Mouse (Mus musculus) CD4-positive, CD25-positive, alpha-beta regulatory T cell (primary cell): ENCODE measurements around the gene Cntnap2. TPM values are rescaled to one million over a fixed set of nuclear protein-coding genes. Genes with fewer than 3 reads are reported as not detected.

ENCODE experiments used
- polyA plus RNA-seq: library from polyadenylated mRNA; unstranded; fragments of 100-300 nt; shearing (Covaris generic); gene quantifications from one replicate; pipeline ENCODE4 v1.2.1, GENCODE M21; 2017

The Cntnap2 gene
- 0.24 TPM for polyA plus RNA-seq

DNA sequence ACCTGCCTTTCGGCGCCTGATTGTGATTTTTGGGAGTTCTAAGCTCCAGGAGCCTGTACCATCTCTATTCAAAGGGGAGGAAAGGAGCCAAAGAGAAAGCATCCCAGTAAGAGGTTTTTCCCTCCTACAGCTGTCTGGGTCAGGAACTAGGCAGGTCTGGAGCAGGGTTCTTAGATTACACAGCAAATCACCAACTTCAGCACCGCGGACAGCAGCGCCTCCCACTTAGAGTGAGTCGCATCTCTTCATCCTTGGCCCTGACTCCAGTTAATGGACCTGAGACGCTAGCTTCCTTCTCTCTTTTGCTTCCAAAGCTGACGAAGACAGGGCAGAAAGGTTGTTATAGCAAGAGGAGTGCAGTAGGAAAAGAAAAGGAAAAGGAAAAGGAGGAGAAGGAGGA is at the start of gene Cntnap2:
Cntnap2 (plus strand) TSS at position 267 of the 400 bp plus-strand sequence.

